Mouse (Mus musculus): ENCODE measurements around the gene Swi5. TPM values are rescaled to one million over a fixed set of nuclear protein-coding genes. Genes with fewer than 3 reads are reported as not detected.
A peak's percentile ranks its signal among the peaks of the same experiment; 100 is the strongest.

Gene Swi5
- 267 and 274 TPM in 2 replicates for polyA plus RNA-seq (2012; rRNA removed)

GRCm38 (mm10) chr2:32287923-32288367 is at the start of gene Swi5:
Swi5 (minus strand) TSS chr2:32288075.
- DNase-seq (ENCODE audit: extremely low spot score in 1 of 2, low spot score in 1 of 2), result peak; percentile 94 to 97

- DNase-seq (ENCODE audit: extremely low spot score in 1 of 2, low spot score in 1 of 2), result no peak
Measured at GRCm38 (mm10) chr2:32335888-32336287, 48.0 kb upstream of the Swi5 start.

DNA sequence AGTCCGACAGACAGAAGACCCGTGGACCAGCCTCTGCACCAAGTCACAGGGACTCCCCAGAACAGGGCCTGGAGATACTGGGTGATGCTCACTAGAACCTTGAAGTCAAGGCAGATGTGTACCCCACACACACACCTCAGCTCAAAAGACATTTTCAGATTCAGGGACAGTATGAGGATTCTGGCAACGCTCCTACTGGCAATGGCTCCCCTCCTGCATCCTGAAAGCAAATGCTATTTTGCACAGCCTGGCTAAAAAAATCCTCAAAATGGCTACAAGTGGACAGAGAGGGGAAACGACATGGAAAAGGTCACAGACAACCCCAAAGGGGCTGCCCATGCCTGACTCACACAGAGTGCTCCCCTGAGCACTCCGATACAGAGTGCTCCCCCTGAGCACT is 44.3 kb upstream of the Swi5 start:
- no peak for DNase-seq (ENCODE audit: extremely low spot score in 1 of 2, low spot score in 1 of 2)

GRCm38 (mm10) chr2:32329531-32329930 is 41.7 kb upstream of the Swi5 start:
- no peak for DNase-seq (ENCODE audit: extremely low spot score in 1 of 2, low spot score in 1 of 2)

DNA sequence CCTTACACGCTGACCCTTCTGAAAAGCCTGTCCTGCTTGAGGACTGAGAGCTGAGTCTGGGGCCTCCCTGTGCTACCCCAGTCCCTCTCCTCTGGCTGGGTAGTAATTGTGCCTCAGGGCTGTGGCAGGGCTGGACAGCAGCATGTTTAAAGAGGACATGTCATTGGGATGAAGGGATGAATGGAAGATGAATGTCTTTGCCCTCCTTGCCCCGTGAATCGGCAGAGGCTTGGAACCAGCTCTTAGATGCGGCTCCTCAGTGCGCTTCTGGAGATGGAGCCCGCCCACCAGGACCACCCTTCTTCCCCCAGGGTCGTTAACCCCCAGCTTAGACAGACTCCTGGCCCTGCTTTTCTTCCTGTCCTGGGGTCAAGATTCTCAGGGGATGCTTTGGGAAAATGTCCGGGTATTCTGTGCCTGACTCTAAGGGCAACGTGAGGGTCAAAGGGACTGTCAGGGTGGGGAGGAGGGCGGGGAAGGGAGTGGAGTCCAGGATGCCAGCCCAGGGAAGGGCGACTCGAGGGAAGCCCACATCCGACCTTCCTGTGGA is 41.1 kb upstream of the Swi5 start:
- DNase-seq (ENCODE audit: extremely low spot score in 1 of 2, low spot score in 1 of 2), result no peak

DNA sequence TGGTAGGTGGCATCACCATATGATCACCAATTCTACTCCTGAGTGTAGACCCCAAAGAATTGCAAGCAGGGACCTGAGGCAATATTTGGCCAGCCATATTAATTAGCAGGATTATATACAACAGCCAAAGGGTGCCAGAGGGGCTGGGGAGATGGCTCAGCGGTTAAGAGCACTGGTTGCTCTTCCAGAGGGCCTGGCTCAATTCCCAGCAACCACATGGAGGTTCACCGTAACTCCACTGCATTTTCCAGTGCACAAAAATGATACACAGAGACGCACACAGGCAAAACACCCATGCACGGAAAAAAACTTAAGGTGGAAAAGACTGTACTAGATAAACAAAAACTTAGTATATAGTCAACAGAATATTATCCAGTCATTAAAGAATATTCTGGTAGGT is 39.3 kb upstream of the Swi5 start:
- DNase-seq (ENCODE audit: extremely low spot score in 1 of 2, low spot score in 1 of 2), result no peak

- DNase-seq (ENCODE audit: extremely low spot score in 1 of 2, low spot score in 1 of 2), result no peak
Measured at GRCm38 (mm10) chr2:32325342-32325741, 37.5 kb upstream of the Swi5 start.

DNA sequence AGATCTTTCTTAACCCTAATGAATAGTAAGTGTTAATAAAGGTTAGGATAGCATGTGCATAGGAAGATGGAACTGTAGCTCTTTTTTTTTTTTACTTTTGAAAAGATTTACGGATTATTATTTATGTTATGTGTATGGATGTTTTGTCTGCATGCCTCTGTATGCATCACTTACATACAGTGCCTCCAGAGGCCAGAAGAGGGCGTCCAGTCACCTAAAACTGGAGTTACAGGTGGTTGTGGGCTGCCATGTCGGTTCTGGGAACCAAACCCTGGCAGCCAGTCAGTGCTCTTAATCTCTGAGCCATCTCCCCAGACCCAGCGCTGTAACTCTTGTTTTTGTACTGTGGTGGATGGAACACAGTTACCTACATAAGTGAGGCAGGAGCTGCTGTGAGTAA is 36.4 kb upstream of the Swi5 start:
- DNase-seq (ENCODE audit: extremely low spot score in 1 of 2, low spot score in 1 of 2), result no peak

DNA sequence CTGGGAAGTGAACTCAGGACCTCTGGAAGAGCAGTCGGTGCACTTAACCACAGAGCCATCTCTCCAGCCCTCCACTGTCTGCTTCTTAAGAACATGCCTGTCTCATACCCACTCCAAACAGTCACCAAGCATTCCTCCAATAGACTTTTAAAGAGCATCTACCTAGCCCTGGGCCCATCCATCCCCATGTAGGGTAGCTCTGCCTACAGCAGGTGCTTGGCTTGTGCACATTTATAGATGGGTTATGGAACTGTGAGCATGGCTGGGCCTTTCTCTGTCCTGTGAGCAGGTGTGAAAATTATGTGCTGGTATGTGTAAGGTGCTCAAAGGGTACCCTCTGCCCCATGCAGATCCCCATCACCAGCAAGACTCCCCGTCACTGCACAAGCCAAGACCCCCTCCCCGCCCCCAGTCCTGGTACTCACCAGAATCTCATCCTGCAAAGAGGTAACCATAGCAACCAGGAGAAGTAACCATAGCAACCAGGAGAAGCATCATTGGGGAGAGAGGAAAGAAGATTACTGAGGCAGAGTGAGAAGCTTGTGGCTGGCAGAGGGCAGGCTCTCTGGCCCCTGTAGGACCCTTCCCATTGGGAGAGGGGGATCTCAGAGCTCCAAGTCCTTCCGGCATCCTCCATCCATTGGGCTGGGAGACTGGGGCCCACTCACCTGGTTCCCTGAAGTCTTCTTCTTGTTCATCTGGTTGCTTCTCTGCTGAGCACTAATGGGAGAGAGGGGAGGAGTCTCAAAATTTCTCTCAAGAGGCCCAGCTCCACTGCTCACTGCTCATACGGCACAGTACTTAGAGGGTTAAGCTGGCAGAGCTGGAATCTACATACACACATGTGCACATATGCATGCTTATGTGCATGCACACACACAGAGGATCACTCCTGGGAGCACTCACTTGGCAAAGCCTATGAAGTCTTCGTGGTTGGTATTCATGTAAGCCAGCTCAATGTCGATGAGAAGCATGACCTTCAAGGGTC is 35.2 kb upstream of the Swi5 start:
- no peak for DNase-seq (ENCODE audit: extremely low spot score in 1 of 2, low spot score in 1 of 2)

DNA sequence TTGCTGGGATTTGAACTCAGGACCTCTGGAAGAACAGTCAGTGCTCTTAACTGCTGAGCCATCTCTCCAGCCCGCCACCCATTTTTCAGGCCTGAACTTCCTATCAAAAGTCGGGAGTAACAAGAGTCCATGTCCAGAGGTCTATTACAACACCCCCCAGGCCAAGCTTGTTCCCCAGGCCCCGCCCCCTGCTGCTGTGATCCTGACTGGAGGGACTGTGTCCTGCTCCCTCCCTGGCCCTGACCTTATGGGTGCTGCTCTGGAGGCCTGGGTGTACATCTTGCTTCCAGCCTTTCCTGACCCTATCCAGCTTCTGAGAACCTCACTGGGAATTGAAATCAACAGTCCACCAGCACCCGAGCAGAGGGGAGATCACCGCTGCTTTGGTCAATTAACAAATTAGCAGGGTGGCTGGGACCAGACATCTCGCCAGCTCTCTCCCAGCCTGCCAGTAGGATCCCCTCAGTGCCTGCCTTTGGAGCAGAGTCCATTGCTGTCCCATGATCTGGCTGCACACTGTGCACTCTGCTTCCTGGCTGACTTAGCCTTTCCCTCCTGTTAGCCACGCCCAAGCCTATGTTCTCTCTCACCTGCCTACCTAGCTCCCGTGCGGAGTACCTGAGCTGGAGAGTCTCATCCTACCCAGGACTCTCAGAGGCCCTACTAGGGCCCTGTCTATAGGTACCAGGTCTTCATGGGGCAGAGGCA is 33.9 kb upstream of the Swi5 start:
- no peak for DNase-seq (ENCODE audit: extremely low spot score in 1 of 2, low spot score in 1 of 2)

DNA sequence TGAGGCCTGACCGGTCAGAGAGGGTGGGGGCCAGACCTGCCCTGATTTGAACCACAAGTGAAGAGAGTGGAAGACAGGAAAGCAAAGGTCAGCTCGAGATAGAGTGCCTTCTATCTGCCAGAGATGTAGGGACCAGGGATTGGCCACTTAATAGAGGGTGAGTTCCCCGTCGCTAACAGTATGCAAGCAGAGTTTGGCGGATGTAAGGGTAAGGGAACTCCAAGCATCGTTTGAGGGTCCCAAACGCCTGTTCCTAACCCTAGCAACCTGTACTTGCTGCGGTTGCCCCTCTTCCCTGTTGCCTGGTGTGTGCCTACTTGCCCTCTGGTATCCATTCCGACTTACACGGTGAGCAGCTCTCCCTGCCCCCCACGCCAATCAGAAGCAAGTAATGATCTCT is 32.8 kb upstream of the Swi5 start:
- no peak for DNase-seq (ENCODE audit: extremely low spot score in 1 of 2, low spot score in 1 of 2)

DNA sequence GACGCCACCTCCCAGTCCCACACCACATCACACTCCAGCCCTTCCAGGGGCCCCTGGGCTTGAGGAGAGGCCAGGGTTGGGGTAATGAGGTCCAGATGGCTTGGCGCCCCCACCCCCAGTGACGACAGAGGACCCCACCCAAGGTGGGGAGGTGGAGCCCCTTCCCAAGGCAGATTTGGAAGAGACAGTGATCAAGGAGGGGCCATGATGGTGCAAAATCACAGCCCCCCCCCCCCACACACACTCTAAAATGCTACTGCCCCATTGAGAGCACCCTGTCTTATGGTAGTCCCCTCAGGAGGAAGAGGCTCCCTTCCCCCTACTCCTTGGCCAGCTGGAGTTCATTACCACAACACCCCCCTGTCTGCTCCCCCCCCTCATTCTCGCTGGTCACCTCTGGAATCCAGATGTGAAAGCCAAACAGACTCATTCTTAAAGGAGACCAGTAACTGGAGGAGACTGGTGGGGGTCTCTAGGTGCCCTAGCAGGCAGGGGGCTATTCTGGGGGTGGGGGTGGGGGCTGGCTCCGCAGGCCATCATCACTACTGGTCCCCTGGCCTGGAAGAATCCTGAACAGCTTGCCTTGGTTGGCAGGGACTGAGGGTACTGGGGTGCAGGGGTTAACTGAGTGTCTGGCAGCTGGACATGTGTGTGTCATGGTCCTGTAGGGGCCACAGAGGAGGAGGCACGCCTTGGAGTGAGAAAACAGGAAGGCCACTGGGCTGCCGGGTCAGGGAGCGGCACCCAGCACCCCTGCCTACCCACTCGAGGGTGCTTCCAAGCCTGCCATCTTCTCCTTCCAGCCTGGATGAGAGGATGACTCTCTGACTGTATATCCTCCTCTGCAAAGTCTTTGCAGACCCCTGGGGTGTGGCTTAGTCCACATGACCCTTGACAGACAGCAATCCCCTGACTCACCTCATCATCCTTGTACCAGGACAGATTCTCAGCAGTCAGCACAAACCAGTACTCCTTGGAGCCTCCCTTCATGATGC is 32.0 kb upstream of the Swi5 start:
- no peak for DNase-seq (ENCODE audit: extremely low spot score in 1 of 2, low spot score in 1 of 2)

DNA sequence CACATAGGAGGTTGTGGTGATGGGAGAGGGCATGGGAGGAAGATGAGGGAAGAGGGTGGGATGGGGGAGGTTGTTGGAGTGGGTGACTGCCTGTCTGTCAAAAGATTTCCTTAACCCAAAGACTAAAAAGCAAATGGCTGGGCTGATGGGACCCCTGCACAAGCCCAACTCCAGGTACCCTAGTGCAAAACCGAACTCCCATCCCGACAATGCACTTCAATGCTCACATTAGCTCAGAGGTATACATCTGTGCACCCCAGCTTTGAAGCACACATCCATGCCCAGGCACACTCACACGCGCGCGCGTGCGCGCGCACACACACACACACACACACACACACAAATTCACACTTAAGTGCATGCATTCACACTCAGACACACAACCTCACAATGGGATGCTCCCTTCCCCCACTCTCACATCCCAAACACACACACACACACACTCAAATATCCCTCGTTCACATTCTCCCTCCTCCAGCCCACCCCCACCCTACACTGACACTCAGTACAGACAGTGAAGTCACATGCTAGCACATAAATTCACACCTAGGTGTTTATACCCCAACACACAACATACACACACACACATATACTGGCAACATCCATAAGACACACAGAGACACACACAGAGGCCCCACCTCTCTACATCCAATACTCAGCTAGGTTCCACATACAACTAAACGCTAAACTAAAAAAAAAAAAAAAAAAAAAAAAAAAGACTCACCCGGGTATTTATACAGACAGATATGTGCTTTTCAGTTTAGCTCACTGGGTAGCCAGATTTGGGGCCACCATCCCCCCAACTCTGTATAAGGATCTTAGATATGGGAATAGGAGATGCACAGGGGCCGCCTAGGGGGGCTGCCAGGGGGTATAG is 31.1 kb upstream of the Swi5 start:
- no peak for DNase-seq (ENCODE audit: extremely low spot score in 1 of 2, low spot score in 1 of 2)

GRCm38 (mm10) chr2:32317791-32318417 is 30.0 kb upstream of the Swi5 start:
- DNase-seq (ENCODE audit: extremely low spot score in 1 of 2, low spot score in 1 of 2), result no peak

DNA sequence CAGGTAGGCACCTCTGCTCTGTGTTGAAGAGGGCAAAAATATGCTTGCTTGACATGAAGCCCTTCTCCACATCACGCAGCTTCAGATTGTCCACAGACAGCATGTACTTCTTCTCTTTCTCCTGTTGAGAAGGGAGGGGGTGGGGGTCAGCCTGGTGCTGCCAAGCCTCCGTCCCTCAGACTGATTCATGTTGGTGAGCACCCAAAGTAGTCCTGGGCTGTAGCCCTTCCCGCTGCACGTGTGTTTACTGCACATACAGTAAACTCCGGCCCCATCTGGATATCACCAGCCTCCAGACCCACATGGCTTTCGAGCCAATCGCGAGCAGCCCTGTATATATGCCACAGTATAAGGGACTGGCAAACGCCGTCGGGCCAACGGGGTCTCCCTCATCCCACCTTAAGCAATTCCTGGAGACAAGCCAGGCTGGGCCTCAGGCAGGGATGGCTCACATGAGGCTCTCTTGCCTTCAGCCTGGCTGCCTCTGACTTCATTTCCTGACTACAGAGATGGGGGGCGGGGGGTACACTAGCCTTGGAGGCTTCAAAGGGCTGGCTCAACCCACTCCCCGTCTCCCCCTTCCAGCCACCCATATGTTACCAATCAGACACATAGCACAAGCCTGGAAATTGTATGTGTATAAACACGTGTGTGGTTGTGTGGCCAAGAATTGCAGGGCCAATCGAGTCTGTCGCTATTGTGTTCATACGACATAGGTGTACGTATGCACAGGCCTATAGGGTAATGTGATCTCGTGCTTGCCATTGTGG is 29.2 kb upstream of the Swi5 start:
- DNase-seq (ENCODE audit: extremely low spot score in 1 of 2, low spot score in 1 of 2), result no peak

DNA sequence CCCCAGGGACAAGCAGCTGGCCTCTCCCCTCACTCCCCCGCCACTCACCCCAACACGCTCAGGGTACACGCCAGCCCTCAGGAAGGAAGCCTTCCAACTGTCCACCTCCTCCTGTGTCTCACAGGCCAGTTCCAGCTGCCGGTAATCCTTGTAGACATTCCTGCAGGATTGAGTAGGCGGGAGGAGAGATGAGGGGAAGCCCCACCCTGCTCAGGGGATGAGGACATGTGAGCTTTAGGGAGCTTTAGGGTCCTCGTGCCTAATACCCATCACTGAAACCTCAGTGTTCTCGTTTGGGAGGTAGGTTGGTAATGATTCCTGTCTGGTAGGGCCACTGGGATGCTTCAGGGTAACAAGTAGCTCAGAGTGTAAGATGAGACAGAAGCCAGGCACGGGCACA is 27.9 kb upstream of the Swi5 start:
- peak in 1 of 2 experiments; percentile 58 for DNase-seq (ENCODE audit: extremely low spot score in 1 of 2, low spot score in 1 of 2)

GRCm38 (mm10) chr2:32314831-32315230 is 27.0 kb upstream of the Swi5 start:
- no peak for DNase-seq (ENCODE audit: extremely low spot score in 1 of 2, low spot score in 1 of 2)

Measured in frontal cortex, adult 2 months (tissue).